Mouse (Mus musculus) heart, postnatal 25 days (tissue): Measurements from ENCODE around the gene Gpr37l1. TPM values are rescaled to one million over a fixed set of nuclear protein-coding genes. Genes with fewer than 3 reads are reported as not detected.

Experiments
- DNase-seq: peaks from one replicate; pipeline ENCODE4 v3.0.0; 2022; ENCODE audit warnings: low spot score
- intact Hi-C: fragments of 180-260 bp; cut with DNase I; formaldehyde crosslinking; loops from one replicate; pipeline ENCODE4 v1.15.1; 2025
- total RNA-seq, 2 experiments: library from RNA; stranded (reverse); gene quantifications; 2 replicates each; pipeline ENCODE4 v1.2.3; 2021

Gpr37l1 gene
- total RNA-seq, 2 experiments from 2014 or later = 0.81 to 1.1 TPM

DNA sequence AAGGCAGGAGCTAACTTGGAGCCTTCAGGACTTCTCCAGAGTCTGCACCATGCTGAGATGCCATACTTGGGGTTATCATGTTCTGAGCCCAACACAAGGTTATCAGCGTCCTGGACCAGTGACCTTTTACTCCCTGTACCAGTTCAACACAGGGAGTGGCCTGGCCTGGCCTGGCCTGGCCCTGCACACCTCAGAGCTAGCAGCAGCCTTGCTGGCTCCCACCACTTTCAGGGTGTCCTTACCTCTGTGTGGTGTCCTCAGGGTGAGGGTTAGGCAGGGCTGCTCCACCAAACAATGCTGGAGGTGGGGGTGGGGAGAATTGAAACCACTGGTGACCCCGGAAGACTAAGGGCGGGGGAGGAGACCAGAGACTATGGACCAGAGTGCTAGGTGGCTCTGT lies 15.5 kb upstream of the Gpr37l1 start:
- no peak for DNase-seq
- intact Hi-C loops = no loop called here

DNA sequence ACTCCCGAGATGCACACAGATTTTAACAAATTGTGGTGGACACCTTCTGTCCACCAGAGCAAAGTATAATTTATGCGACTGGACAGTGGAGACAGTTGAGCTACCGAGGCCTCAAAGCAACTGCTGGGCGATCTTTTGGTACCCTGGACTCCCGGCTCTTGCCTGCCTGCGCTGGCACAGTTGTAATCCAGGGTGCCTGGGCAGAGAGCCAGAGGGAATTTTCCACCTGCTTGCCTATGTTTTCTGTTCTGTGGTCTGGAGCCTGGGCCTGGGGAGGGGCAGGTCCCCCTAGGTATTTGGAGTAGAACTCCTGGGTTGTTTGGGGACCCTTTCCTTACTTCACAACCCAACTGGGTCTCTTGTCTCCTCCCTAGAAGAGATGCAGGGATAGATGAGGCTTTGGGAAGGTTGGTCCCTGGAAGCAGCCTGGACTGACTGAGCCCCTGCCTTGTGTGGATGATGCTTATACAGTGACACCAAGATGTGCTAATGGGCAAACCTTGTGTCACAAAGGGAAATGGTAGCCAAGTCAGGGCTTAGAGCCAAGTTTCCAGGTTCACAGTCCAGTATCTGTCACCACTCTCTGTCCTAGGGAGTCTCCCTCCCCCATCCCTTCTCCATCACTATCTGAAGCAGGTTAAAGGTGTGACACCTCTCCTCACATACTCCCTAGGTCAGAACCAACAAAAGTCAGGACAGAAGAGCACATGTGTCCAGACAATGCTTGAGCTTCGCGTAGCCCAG lies 14.6 kb upstream of the Gpr37l1 start:
- intact Hi-C loops = no loop called here
- DNase-seq = no peak

DNA sequence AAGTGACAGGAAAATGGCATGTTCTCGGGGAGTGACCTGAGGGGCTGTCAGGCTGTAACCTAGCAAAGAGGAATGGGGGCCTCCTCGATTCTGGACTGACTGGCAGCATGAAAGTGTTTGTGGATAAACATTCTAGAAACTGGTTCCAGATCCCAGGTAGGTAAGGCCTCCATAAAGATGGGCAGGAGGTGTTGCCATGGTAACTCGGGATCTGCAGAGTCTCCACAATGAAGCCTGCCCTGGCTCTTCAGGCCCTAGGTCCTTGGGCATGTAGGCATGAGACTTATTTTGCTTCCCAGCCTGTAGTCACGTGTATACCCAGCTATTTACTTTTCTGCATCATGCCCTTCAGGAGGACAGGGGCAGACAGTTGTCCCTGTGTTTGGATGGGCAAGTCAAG lies 13.8 kb upstream of the Gpr37l1 start:
- intact Hi-C loops = no loop called here

DNA sequence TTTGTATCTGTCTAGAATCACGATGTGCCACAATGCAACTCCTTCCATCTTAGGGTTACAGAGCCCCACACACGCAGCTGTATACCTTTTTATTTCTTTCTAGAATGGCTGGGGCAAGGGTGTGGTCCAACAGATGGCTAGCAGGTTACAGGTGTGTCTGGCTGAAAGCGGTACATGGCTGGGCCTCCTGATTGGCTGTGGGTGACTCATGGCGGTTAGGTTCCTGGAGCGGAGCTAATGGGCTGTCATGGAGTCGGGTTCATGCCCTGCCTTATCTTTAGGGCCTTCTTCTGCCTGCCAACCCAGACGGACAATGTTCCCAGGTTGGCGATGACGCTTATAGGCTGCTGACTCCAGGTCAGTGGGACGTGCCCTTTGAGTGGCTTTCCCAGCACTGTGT lies 13.3 kb upstream of the Gpr37l1 start:
- intact Hi-C loops = no loop called here
- no peak for DNase-seq

More for the DNA sequence above, 13.8 kb upstream of the Gpr37l1 start:
- no peak for DNase-seq

DNA sequence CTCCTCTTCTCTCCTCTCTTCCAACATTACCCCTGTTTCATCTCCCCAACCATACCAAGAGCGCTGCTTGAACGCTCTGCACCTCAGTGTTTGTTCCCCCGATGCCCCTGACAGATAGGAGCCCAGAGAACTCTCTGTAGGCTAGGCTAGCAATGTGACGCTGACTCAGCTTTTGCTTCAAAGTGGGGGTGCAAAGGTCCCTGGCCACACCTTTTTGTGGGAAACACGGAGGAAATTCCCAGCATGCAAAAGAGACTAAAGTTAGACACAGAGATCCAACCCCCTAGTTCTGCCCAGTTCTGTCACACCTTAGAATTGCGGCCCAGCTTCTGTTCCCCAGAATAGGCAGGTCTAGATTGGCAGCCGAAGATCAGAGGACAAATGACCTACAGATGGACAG lies 11.4 kb upstream of the Gpr37l1 start:
- DNase-seq = no peak
- intact Hi-C loops = loop anchor here (10.0 kb wide), 2 partner anchors 256 to 366 kb away; partner anchors contain the start of gene Ipo9

DNA sequence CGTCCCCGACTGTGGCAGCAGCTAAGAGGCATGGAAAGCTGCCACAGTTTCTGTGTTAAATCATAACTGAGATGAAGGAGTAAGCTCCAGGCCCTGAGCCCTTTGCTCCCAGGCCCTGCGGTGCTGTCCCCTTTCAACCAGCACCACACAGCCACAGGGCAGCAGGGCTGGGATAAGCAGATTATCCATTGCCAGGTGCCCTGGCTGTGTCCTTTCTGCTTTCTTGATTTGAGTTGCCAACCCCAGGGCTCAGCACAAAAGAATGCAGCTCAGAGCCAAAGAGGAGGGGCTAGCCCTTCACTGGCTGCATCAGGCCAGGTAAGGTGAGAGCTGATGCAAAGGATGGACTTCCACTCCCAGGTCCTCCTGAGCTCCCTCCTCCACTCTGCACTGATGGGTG lies 10.2 kb upstream of the Gpr37l1 start:
- intact Hi-C loops = loop anchor here (10.0 kb wide), 2 partner anchors 257 to 367 kb away; partner anchors contain the start of gene Ipo9
- no peak for DNase-seq

DNA sequence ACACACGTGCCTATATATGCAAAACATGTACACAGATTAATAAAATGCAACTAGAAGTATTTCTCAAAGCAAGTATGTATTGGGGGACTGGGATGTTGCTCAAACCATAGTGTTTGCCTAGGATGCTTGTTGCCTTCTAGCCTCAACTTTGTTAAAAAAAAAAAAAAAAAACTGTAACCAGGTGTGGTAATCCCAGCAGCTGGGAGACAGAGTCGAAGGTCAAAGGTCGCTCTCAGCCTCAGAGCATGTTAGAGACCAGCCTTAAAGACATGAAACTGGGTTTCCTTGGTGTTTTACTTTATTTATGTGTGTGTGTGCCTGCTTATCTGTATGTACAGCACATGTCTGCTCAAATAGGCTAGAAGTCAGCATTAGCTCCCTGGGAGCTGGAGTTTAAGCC lies 7.7 kb upstream of the Gpr37l1 start:
- DNase-seq = no peak
- intact Hi-C loops = loop anchor here (10.0 kb wide), 2 partner anchors 260 to 370 kb away; partner anchors contain the start of gene Ipo9

DNA sequence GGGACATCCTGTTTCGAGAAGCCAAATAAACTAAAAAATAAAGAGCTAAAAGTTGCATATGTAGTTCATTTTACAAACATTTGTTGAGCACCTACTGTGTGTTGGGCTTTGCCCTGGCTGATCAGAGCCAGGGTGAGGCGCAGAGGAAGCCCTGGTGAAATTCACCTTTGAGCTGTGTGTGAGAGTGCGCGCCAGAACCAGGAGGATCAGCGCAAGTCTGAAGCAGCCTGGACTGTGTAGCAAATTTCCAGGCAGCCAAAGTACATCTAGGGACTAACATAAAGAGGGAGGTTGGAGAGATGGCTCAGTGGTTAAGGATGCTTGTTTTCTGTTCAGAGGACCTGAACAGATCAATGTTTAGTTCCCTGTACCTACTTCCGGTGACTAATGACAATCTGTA lies 5.8 kb upstream of the Gpr37l1 start:
- DNase-seq = no peak
- intact Hi-C loops = loop anchor here (2.0 to 10.0 kb wide), 3 partner anchors 85 to 371 kb away; partner anchors contain the start of genes Elf3 and Ipo9

DNA sequence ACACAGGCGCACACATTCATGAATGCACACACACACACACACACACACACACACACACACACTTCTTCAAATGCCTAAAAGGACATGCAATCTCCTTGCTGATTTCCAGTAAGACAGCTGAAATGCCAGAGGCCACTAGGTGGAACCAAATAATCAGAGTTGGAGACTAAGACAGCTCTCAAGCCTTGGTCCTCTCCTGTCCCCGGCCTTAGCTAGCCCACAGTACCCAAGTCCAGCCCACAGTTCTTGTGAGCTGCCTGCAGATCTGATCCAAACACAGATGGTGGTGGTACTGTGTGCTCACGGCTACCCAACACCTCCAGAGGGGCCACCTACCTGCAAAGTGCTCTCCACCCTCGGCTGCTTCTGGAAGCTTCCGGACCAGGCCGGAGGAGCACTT lies 4.5 kb upstream of the Gpr37l1 start:
- intact Hi-C loops = loop anchor here (1.0 to 10.0 kb wide), 4 partner anchors 87 to 373 kb away; partner anchors contain the start of genes Elf3 and Ipo9
- DNase-seq = no peak

DNA sequence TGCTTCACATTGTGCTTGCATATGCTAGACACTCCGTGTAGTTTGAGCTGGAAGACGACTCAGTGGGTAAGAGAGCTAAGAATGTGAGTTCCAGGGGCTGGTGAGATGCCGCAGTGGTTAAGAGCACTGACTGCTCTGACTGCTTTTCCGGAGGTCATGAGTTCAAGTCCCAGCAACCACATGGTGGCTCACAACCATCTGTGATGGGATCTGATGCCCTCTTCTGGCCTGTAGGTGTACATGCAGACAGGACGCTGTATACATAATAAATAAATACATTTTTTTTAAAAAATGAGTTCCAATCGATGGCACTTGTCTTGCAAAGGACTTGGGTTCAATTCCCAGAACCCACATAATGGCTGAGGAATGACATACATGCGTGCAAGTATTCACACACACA lies 3.7 kb upstream of the Gpr37l1 start:
- DNase-seq = no peak
- intact Hi-C loops = loop anchor here (10.0 kb wide), 2 partner anchors 264 to 374 kb away; partner anchors contain the start of gene Ipo9

DNA sequence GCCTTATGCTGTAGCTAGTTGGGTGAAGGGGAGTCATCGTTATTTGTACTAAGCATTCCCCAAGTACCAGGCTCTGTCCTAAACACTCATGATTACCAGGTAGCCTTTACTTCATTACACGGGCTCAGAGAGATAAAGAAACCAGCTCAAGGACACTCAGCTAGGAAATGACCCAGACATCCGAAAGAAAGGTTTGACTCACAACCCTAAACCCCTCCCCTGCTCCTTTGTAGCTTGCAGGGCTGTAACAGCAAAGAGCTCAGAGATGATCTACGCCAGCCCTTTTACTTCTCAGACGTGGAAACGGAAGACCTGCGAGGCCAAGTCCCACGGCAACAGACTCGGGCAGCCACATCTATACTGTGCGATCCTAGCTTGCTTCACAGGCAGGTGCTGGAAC lies 2.8 kb upstream of the Gpr37l1 start:
- DNase-seq = no peak
- intact Hi-C loops = loop anchor here (10.0 kb wide), 2 partner anchors 265 to 375 kb away; partner anchors contain the start of gene Ipo9

DNA sequence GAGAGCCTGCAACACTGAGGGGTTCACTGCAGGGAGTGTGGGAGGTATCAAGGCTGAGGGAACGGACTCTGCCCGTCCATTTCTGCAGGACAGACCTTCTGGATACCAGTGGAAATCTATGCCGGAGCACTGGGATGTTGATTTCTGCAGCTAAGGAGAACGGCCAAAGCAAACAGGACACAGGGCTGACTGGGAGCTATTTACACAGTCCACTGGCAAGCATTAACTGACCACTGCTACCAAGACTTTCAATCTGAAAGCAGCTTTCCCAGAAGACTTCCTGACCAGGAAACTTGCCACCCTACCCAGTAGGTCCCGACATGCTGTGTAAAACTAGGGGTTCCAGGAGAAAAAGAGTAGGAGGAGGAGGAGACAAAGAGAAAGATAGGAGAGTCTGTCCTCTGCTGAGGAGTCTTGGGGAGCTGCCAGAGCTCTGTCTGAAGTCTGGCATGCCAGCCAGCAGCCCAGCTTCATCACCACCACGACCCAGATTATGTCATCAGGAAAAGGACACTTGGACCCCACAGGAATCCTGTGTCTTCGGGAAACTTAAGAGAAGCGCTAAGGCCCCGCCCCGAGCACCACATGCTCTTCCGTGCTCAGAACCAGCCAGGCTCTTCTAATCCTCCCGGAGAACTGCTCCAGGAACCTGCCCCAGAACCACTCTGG lies 2.2 kb upstream of the Gpr37l1 start:
- intact Hi-C loops = loop anchor here (10.0 kb wide), 2 partner anchors 265 to 375 kb away; partner anchors contain the start of gene Ipo9
- no peak for DNase-seq

DNA sequence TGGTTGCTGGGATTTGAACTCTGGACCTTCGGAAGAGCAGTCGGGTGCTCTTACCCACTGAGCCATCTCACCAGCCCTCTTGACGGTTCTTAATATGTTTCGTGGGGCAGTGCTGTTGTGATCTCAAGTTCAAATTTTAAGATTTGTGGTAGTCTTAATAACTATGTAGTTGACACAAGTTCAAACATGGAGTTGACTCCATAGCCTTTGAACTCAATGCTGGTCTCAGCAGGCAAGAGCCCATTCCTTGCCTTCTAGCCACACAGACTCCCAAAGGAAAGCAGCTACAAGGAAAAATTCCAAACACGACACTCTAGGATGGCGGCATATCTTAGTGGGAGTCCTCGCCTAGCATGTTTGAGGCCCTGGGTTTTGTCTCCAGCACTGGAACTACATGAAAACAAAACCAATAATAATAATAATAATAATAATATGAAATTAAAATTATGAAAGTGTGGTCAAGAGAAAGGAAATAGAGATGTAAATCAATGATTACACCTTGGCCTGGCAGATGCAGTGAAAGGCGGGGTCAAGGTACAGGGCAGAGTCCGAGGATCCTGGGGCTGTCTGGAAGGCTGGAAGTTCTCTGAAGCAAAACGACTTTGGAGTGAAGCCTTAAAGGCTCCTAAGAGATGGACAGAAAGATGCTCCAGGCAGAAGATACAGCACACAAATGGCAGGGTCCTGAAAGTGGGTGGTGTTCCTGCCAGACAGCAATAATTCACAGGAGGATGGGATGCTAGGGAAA lies 1.1 kb upstream of the Gpr37l1 start:
- intact Hi-C loops = no loop called here
- no peak for DNase-seq

DNA sequence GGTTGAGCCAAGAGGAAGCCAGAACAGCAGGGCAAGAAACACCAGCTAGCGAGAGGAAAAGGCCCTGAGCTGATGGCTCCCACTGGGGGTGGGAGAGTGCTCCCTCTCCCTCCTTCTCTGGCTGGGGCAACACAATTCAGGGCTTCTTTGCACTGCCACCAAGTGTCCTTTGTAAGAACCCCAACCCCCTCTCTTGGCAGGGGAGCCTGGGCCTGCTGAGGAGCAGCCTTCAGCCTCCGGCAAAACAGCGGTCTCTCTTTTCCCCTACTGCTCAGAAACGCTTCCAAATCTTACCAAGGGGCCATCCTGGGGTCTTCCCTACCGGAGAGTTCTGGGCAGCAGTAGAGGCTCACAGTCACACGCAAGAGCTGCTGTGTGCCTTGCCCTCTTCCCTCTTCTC lies 4.8 kb downstream of the Gpr37l1 start:
- intact Hi-C loops = no loop called here
- no peak for DNase-seq

DNA sequence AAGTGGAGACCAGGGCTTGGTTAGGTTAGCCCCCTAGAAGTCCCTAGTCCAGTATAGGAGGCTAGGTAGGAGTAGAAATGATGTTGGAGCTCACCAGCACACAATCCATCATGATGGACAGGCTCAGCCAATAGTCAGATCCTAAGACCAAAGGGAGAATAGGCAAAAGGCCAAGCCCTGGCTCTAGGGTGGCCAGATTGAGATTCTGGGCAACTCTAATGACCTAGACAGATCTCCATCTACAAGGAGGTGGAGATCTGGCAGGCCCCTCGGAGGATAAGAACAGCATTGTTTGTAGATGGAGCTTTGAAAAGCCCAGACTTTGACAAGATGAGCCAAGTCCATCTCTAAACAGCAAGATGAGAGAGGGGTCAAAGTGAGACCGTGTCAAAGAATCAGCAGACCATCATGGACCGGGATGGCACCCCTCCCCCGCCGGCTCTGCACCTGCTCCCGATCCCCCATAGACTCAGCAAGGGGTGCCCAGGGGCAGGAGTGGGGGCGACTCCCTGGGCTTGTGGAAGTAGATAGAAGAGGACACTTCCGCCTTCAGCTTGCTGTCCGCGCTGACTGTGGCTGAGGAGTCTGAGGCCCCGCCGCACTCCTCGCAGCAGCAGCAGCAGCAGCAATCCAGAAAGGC lies 7.0 kb downstream of the Gpr37l1 start:
- DNase-seq = no peak
- intact Hi-C loops = no loop called here

DNA sequence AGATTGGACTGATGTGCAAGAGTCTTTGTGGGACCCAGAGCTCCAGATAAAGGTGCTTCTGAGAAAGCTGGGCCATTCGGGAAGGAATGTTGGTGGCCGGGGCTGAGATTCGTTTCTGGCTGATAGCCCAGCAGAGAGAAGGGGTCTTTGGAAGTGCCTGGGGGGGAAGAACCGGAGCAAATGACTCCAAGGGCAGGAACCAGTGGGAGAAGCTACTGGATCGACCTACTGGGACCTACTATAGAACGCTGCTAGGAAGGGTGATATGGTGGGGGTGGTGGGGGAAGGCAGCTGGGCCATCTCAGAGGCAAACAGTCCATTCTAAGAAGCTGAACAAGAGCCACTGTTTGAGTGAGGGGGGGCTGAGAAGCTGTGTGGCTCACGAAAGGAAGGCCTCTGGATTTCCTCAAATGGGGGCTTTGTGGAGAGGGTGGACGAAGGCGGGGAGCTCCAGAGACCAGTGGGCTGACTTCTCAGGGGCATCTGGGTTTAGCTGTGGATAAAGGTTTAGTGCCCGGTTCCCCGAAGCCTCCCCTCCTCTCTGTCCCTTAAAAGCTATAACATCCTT lies 7.8 kb downstream of the Gpr37l1 start:
- DNase-seq = no peak
- intact Hi-C loops = no loop called here

DNA sequence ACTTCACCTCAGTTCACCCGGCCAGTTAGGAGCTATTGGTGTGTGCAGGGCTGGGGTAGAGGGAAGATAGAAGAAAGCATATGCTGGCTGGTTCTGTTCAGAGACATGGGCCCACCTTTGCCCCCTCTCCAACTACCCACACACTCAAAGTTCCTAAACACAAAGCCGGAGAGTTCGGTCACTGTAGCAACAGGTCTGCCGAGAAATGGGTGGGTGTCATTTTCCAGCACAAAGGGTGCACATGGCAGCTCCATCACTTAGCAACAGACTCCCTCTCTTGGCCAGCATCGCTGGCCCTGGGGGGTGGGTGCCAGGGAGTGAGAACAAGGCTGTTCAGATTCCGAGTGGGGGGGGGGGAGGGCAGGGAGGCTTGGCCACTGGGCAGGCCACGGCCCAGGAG lies 8.4 kb downstream of the Gpr37l1 start:
- DNase-seq = no peak
- intact Hi-C loops = no loop called here

DNA sequence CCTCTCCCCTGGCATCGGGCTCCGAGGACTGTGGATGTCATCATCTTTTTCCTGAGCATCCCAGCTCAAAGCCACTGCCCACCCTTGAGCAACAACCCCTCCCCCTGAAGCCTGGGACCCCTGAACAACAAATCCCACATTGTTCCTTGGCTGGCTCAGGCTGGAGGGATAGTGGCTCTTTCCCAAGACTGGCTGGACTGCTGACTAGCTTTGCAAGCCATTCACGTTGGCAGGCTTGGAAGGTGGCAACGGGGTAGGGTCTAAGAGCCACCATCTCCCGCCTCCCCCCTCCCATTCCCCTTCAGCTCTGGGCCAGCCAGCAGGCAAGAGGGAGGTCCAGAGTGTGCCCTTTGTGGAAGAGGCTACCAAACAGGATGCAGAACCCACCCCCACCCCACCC lies 8.8 kb downstream of the Gpr37l1 start:
- DNase-seq = no peak
- intact Hi-C loops = no loop called here

DNA sequence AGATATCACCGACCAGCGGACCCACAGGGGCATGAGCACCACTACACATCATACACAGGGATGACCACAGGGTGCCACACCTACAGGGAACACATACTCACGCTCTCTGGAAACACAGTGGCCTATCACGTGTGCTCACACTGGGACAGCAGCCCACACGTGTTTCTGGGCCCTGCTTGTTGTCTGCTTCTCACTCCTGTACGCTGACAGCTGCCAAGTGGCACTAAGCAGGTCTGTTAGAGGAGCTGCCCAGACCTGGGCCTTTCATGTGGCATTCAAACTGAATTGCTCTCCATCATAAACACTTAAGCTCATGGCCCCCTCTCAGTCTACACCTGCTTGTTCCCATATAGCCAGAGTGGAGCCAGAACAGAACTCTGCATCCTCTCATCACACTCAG lies 11.2 kb downstream of the Gpr37l1 start:
- intact Hi-C loops = no loop called here

More for the DNA sequence above, 11.2 kb downstream of the Gpr37l1 start:
- no peak for DNase-seq
